Mouse (Mus musculus) ES-CJ7 (cell line): ENCODE data around the gene Hfm1.

Source experiments
- DNase-seq: peaks from one replicate; pipeline ENCODE4 v3.0.0; 2011; ENCODE audit warnings: low read depth, low spot score

The Hfm1 gene

DNA sequence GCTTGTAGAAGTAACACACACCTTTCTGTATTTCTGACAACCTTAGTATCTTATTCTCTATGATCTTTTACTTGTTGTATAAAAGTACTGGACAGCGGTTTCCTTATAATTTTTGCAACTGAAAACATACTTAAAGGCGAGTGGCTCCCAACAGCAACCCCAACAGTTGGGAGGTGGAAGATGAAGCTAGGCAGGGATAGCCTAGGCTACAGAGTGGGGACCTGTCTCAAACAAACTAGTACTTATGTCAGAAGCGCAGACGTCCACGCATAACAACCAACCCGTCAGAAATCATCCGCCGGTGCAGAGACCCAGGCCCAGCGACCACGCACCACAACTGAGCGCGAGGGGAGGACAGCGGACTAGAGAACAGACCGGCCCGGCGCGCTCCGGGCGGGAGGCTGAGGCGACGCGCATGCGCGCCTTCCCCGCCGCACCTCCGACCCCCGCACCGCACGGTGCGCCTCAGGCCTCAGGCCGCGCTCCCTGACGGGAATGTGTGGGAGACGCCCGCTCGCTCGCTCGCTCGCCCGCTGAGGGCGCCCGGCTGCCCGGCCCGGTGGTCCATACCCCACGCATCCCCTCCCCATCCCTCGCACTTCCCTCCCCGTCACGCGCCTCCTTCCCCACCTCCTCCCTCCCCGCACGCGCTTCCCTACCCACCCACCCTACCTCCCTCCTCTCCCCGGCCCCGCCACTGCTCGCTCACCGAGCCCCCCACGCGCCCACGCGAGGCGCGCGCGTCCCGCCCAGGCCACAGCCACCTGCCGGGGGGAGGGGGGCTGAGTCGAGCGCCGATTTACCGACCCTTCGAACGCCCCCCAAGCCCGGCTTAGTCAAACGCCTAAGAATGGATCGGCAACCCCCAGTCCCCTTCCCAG, at the start of gene Hfm1:
Gene Hfm1, minus strand, starts transcription at position 834 of the 881 bp plus-strand sequence.
- peak; percentile 79 for DNase-seq

DNA sequence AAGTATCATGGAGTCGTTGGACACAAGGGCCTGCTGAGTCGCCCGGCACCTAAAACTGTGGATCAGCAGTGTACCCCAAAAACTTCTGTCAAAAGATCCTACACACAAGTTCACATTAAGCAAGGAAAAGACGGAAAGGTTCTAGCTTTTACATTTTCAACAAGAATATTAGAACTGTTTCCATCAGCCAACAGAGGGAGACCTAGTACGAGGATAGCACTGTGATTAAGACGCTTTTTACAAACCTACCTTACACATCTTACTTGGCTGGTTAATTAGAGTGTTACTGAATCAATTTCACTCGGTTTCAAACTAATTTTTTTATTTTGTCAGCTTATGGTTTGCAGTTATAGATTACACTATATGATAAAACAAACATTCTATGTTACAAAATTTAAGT, 47.8 kb upstream of the Hfm1 start:
- DNase-seq, result no peak

DNA sequence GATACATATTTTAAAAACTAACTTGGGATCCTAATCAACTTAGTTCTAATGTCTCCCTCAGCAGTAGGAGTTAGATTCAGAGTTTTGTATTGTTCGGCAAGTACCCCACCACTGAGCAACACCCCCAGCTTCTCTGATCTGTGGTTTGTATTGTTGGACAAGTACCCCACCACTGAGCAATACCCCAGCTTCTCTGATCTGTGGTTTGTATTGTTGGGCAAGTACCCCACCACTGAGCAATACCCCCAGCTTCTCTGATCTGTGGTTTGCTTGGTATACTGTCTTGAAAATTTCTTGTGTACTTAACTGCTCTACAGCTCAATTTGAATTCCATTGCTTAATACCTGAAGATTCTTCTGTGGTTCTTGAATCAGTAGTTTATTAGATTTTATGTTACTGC, 41.5 kb upstream of the Hfm1 start:
- DNase-seq, result no peak

DNA sequence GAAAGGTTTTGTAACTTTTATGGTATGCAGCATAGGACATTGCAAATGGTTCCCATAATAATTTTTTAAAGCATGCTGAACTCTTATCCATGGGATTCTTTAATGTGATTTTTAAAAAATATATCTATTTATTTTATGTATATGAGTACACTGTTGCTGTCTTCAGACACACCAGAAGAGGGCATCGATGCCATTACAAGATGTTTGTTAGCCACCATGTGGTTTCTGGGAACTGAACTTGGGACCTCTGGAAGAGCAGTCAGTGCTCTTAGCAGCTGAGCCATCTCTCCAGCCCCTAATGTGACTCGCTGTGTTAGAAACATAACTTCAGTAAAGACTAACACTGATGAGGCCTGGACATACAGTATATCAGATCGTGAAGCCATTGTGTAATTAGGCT, 40.3 kb upstream of the Hfm1 start:
- no peak for DNase-seq

DNA sequence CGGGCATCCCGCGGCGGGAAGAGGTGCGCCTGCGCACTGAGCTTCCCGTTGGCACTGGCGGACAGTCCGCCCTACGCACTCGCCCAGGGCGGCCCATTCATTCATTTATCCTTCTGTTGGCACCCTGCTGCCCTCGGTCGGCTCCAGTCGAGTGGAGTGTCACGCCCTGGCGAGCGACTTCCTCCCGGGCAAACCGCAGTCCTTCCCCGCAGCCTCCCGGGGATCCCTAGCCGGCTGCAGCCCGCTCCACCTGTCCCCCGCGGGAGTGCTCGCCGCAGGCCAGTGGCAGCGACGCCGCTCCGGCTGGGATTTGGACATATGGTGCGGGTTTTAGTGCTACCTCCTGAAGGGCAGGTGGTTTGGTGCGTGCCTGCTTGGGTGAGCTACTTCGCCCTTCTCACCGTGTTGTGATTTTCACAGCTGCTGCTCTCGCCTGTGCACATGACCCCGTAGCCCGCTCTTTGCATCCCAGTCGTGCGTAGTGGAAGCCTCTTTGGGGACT, 38.4 kb upstream of the Hfm1 start:
- DNase-seq, result no peak

DNA sequence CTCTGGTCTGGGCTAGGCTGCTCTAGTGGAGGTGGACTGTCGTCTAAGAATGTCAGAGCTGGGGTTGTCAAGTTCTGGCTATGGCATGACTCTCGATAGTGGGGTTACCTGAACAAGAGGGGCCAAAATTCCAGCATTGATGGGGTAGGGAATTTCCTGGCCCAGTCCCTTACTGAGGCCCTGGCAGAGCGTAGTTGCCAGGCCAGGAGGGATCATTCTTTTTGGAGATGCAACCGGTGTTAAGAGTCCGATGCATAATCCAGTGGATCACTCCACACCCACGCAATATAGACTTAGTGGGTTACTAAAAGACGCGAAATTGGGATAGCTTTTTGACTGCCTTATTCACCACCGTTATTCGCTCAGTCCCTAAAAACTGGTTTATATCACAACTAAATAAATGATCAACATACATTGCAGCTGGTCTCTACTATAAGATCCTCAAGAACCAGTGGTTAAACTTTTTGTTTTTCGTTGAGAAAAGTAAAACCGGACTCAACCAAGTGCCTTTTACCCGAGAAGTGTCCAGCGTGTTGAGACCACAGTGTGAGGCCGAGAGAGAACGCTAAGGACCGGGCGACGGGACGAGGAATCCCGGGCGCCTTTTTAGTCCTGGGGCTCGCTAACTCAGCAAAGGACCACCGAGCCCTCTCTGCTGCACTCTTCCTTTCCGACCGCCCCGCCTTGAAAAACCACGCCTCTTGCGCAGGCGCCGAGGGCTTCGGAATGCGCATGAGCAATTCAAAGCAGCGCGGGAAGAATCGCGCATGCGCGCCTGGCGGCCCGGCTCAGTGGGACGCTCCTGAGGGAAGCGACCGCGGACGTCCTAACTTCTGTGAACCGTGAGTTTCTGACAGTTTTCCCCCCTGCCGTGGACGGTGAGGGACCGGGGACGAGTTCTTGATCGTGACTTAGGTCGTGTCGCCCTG, 37.7 kb upstream of the Hfm1 start, which contains the start of gene Cdc7:
Gene Cdc7, plus strand, starts transcription at position 739 of the 929 bp plus-strand sequence.
- DNase-seq, result peak; percentile 94

DNA sequence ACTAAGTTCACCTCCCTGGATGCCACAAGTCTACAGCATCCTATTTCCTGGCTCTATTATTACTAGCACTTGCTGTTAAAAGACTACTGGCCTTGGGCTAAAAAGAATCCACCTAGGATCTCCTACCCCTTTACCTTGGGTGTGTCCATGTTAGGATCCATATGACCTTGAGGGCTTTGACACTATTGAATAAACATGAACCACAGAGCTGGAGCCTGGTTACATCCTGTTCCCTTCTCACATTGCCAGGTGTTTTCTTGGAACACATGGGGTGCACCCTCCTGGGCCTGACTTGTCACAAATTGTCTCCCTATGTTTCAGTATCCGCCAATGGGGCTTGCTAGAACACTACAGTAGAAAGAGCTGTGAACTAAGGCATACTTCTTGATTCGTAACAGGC, 34.3 kb upstream of the Hfm1 start:
- DNase-seq, result peak; percentile 68

DNA sequence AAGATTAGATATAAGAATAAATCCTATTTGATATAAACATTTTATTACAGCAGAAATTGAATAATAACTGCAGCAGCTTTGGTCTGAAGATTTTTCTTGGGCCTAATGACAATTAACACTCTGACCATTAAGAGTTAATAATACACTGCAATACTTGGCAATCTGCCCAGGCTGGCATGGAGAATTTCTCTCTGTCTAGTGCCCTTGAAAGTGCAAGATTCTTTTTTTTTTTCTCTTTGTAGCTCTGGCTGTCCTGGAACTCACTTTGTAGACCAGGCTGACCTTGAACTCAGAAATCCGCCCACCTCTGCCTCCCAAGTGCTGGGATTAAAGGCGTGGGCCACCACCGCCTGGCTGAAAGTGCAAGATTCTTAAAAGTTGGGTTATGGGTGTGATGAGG, 32.9 kb upstream of the Hfm1 start:
- no peak for DNase-seq

DNA sequence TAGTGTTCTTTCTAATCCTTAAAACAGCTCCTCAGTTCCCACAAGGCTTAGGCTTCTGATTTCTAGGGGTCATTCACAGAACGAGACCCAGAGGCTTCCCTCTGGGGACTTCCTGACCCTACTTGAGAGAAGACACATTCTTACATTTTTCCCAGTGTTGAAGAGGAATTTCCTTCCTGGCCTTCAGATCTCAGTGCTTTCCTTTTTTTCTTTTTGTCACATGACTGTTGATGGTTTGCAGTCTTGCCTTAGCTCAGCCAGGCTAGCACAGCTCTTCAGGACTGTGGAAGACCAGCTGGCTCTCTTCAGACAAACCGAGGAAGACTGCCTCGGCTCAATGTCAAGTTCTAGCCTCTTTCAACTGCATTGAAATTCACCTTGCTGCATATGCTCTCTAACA, 30.3 kb upstream of the Hfm1 start:
- DNase-seq, result no peak

DNA sequence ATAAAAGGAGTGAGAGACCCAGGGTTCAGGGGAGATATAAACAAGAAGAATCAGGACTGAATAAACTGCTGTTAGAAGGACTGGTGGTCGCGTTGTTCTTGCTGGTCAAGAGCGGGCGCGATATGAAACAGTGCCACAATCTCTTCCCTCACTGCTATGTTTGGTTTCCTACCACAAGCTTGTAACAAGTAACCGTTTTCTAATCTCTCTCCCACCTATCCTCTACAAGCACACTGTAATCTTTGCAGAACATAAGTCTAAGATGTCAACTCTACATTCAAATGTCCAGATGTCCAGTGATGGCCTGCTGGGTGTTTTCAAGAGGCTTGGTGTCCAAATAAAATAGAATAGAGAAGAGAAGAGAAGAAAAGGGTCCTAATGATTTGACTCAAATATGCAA, 22.6 kb upstream of the Hfm1 start:
- DNase-seq, result no peak

DNA sequence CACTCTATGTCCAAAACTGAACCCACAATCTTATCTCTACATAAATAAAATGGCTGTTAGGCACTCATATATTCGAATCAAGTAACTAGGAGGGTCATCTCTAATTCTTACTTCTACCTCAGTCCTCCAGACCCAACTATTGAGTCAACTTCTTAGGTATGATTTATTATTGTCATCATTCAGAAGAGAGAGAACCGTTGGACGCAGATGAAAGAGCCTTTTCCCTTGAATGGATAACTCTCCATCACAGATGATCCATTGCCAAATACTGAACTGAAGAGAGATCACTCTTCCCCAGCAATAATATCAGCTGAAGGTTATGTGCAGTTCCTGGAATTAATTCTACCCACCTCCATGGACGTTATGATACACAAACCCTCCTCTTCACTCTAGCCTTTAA, 20.2 kb upstream of the Hfm1 start:
- no peak for DNase-seq

DNA sequence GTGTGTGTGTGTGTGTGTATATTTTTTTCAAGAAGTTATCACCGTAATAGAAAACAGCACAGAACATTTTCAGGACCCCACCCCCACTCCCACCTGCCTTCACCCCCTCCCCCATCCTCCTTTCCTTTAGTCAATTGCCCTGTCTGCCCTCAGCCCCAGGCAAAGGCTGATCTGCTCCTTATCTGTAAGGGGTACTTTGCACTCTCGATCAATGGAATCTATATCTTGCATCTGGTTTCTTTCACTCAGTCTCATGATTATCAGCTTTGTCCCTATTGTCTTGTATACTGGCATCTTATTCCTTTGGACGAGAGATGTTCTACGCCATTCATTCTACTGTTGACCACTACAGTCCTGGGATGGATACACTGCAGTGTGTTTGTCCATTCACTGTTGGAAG, 1.9 kb upstream of the Hfm1 start:
- no peak for DNase-seq

DNA sequence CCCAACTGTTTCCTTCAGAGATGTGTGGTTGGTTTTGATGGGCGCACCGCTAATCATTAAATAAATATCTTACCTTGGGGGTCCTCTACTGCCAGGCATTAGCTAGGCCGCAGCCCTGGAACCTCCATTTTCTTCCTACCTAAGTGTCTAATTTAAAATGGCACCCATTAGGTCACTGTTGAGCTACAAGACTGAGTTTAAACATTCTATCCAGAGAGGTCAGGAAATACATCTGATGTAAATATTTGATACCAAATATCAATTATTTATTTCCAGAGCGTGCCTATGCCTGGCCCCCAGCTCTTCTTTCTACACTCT, 207 bp upstream of the Hfm1 start:
- no peak for DNase-seq

DNA sequence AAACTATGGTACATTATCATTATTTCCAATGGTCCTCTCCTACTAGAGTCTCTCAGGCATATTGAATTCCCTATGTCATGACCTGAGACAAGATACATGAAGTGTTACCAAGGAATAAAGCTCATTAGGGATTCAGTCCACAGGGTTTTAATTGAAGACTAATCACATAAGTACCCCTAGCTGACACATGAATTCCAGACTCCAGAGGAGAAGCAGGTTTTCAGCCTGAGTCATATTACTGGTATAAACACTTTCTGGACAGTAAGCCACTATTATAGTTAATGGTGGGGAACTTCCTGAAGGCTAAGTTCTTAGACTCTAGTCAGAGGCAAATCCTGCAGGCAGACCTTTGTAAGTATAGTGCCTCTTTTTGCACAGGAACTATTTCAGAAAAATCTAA, 6.8 kb downstream of the Hfm1 start:
- DNase-seq, result no peak

DNA sequence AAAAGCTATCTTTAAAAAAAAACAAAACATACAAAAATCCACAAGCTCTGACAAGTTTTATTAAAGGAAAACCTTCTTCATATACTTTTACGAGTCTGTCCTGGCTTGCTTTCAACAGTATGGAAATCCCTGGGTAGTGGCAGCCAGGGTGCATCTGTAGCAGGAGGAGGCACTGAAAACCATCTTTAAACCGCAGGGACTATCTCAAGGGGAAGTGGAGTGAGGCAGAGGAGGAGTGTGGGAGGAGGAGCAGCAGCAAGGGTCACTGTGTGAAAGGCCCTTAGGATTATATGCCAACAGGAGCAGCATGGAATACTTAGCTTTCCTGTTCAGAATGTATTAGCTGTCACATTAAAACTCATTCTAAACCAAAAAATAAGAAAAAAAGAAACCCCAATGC, 29.2 kb downstream of the Hfm1 start:
- DNase-seq, result no peak

DNA sequence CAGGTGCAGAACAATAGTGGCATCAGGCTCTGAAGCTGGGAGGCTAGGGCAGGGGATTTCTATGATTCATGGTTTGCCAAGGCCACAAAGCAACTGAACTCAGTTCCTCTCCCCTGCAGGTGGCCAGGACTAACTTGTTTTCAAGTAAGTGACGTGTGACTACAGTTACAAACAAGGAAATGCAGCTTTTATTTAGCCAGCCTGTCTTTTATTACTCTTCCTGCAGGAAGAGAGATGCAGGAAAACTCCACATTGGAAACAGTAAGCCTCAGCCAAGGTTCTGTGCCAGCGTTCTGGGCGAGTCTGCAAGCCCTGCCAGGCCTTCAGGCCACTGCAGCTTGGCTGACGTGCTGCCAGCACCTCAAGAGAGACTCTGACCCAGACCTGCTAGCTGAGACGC, 34.3 kb downstream of the Hfm1 start:
- no peak for DNase-seq

DNA sequence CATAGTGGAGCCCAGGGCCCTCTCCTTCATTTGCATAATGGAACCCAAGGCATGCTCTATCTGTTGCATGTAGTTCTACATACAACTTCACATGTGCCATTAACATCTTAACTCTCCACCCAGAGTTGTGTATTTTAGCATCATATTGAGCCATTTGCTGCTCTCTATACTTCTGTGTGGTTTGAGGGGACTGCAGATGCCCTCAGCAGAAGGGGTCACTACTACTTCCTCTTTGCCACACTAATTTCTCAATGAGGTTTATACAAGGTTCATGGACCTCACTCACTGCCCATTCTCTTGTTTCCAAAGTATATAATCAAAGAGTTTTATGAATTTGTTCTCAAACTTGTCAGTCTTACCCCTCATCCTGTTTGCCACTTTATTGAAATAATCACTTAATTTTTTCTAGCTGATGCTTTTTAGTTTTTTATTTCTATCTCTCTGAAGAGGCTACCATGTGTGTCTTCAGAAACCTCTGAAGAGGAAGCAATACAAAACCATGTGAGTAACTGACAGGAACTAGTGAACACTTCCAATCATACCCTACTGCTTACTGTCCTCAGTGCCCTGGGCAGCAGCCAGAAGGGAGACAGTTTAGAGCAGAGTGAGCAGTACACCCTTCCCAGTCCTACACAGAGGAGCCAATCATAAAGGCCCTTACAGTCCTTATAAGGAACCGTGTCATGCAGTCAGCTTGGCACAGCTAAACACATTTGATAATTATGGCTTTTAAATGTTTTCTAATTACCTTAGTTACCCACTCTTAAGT, 38.6 kb downstream of the Hfm1 start:
- no peak for DNase-seq

DNA sequence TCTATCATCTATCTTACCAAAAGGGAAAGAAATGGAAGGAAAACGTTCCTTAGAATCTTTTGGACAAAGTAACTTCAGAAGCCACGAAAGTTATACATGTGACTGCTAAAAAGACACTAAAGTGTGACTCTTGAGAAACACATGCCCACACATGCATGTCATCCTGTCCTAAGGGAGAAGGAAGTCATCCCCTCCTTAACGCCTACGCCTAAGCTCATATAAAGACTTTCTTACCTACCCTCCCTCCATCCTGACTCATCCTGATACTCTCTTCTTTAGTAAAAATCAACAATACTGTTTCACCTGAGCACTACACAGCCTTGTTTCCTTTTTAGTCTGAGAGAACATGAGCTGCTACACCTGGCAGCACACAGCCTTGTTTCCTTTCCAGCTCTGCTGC, 40.6 kb downstream of the Hfm1 start:
- no peak for DNase-seq

DNA sequence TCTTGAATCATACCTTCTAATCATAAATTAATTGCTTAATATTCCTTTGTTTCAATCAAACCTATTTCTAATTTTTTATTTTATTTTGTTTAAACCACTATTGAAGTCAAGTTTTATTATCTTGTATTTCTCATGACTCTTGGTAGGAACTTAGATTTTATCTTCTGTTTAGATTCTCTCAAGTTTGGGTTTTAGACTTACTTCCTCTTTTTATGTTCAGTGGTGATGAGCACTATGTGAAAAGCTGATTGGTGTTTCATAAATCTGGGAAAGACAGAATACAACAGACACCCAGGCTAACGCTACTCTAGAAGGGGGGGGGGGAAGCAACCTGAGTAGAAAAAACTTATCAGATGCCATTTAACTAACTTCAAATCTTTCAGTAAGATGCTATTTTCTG, 49.7 kb downstream of the Hfm1 start:
- no peak for DNase-seq

DNA sequence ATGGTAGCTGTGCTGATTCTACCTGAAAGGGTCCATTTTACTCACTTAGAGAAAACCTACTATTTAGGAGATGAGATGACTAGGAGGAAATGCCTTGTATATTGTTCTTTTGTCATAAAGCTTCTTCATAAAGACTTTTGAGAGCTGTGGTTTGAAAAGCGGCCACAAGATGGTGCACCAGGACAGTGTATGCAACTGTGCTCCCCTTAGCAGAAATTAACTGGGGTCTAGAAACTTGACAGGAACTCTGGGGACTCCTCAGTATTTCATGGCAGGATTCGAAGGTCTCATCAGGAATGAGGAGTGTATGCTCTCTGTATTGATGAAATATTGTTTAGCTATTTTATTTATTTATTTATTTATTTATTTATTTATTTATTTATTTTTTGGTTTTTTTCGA, 65.7 kb downstream of the Hfm1 start:
- peak; percentile 41 for DNase-seq

DNA sequence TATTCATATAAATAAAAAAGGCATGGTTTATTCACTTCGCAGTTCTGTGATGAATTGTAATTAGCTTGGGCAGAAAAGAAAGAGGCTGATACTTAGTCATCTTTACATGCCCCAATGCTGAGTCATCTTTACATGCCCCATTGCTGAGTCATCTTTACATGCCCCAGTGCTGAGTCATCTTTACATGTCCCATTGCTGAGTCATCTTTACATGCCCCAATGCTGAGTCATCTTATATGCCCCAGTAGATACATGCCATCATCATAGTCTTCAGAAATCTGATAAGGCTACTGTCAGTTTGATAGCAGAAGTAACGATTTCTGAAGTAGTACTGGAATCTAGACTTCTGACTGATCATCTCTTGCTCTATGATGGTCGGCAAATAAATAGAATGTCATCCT, 72.8 kb downstream of the Hfm1 start:
- DNase-seq, result no peak

DNA sequence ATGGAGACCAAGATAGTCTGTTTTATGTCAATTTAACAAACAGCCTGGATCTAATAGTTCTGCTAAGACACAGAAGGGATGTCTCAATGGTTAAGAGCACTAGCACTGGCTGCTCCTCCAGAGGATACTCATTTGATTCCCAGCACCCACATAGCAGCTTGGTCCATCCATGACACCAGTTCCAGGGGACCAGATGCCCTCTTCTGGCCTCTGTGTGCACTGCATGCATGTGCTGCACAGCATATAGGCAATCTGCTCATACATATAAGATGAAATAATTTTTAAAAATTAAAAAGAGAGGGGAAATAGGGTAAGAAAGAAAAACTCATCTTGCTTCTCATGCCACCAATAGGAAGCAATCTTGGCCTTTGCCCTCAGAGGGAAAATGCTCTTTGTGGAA, 79.1 kb downstream of the Hfm1 start:
- peak; percentile 38 for DNase-seq
